Mouse (Mus musculus) adrenal gland, postnatal 25 days (tissue): ENCODE measurements around the gene Trak1. TPM values are rescaled to one million over a fixed set of nuclear protein-coding genes. Genes with fewer than 3 reads are reported as not detected.

ENCODE experiments used
- DNase-seq: peaks from one replicate; pipeline ENCODE4 v3.0.0; 2021; ENCODE audit warnings: mixed read lengths
- total RNA-seq: library from RNA; stranded (reverse); gene quantifications from 2 replicates; pipeline ENCODE4 v1.2.3, GENCODE M21; 2021

Trak1 gene
- total RNA-seq, 1 experiment from 2014 or later = 70.3 TPM

DNA sequence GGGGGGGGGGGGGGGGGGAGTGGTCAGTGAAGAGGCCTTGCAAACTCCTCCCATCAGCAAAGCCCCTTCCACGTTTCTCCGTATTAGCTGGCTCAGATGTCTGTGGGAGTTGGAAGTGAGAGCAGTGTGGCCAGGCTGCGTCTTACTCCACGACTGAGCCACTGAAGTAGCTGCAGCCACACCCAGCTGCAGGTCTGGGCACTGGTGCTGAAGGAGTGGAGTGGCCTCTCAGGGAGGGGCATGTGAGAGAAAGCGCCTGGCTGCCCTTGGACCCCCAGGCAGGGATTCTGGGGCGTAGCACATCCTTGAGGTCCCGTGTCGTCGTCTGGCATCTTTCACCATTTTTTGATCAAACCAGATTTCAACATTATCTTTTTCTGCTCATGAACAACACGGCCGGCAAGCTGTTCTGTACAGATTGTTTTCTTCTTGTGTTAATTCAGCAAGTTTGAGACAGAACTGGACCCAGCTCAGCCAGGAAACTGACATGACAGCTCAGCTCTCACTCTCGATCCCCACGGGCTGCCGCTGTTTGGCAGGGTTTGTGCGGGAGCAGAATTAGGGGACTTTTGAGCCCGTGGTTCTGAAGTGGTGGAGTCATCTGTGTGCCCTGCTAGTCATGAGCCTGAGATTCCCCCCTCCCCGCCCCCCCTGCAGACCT is 100.9 kb downstream of the Trak1 start:
- no peak for DNase-seq

DNA sequence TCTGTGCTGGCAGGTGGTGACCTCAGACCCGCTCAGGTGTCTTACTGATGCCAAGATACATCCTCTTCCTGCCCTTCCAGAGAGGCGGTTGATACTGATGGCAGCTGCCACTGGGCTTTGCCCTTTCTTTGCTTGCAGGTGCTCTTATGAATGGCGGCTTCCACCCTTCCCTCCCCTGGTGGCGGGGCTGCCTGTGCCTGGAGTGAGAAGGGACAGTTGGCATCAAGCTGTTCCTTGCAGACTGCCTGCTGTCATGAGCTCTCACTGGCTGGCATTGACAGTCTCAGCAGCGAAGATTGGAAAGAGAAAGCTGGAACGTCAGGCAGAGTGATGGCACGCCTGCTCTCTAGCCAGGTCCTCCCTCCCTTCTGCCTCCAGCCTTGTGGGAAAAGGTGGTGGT is 101.5 kb downstream of the Trak1 start:
- DNase-seq = no peak

- no peak for DNase-seq
These were observed 103.3 kb downstream of the Trak1 start for GRCm38 (mm10) chr9:121400608-121401007.

DNA sequence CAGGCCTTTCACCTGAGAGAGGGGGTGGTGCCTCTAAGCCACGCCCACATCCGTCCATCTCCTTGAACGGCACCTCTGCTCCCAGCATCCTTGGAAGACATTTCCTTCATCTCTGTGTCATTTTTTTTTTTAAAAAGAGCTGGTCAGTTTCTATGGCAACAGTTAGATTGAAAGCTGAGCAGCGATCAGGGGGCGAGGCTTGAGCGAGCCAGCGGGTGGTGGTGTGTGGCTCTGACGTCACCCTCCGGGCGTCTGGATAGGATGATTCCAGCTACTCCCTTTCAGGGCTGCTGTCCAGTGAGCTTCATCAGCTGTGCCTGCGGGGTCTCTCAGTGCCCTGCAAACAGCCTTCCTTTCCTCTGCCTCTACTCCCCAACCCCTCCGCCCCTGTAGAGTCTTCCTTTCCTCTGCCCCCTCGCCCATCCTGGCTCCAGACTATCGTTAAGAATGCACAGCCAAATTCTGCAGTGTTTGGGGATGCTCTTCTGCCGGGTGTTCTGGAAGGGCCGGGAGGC is 105.9 kb downstream of the Trak1 start:
- peak; percentile 66 for DNase-seq

DNA sequence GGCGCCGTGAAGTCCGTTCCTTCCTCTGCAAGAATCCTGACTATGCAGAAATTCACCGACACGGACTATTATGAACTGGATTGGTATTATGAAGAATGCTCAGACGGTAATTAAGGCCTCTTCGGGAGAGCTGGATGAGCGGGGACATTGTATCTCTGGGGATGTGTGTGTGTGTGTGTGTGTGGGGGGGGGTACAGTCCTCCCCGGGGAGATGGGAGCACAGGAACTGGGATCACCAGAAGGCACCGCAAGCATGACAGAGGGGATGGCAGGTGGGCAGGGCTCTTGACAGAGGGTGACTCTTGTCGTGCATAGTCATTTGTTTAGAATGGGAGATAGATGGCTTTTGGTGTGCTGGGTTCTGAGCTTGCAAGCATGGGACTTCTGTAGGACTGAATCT is 106.4 kb downstream of the Trak1 start:
- no peak for DNase-seq

DNA sequence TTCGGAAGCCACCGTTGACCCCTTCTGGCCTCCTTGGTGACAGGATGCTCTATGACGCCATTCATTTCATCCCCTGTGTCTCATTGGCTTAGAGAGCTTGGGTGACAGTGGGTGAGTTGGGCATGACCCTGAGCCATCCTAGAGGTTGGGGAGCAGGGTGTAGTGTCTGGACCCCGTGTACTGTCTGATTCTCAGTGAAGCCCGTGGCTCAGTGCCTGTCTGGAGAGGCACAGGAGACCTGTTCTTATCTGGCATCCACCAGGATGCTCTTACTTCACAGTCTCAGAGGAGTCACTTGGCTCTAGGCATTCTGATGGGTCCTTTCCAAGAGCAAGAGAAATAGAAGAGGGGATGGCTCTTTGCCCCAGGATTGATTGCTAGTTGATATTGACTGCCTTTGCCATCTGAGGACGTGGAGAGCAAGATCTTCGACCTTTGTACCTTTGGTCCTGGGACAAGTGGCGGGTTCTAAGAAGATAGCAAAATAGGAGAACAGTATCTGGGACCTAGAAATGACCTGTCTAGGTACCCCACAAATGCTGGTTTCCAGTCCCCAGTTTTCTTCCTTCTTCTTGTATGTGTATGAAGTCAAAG is 107.9 kb downstream of the Trak1 start:
- DNase-seq = no peak

- DNase-seq = no peak
These were observed 108.5 kb downstream of the Trak1 start for GRCm38 (mm10) chr9:121405792-121406191.

DNA sequence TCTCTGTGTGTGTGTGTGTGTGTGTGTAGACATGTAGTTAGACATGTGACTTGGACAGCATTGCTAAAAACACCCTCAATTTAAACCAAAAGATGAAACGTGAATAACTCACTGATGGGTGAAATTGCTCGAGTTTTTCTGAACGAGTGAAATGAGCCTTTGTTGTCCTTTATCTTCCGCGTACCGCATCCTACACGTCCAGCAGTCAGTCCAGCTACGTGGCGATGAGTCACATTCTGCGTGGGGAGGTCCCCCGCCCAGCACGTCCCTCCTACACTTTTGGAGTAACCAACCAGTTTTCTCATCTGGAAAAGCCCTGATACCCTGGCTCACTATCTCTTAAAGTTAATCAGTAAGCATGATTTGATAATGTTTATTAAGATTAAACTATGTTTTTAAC is 116.9 kb downstream of the Trak1 start:
- DNase-seq = no peak

- DNase-seq = peak; percentile 88
These were observed 118.4 kb downstream of the Trak1 start for GRCm38 (mm10) chr9:121415626-121416241.

DNA sequence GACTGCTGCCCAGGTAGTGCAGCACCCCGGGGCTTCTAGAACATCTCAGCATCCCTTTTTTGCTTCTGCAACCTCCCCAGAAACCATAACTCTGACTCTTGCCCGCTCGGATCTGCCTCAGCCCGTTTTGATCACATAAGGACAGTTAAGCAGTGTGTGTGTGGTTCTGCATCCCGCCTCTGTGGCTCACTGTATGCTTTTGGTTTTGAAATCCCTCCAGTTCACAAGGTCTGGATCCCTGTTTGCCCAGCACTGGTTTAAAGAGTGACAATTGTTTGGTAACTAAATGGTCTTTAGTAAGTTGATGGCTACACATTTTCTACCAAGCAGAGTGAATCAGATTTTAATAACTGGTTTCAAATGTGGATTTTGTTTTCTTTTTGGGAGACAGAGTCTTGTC is 119.2 kb downstream of the Trak1 start:
- no peak for DNase-seq

DNA sequence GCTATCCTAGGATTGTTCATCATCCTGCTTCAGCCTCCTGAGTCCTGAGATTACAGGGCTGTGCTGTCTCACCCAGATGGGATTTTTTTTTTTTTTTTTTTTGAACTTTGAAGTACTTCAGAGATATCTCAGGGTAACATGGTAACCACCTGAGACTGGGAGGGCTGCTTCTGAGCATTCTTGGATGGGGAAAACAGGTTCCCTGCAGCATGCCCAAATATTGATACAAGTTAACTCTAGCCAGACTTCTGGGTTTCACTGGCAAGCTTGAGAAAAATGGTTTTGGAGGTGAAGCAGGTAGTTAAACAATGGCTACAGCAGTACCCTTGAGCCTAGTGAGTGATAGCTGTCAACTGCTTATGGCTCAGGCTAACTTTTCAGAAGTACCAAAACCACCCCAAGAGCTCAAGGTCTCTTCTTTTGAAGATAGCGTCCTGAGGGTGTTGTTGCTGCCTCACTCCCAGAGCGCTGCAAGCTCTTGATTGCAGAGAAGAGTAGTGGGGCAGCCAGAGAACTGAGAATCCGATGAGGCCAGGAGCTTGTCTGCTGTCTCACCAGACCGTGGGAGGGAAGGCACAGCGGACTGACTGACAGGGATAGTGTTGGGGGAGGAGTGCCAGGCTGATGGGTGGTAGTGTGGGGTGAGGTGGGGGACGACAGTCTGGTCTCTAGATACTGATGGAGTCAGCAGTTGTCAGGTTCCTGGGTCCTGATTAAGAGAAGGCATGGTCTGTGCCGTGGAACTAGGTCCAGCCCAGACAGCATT is 119.8 kb downstream of the Trak1 start:
- DNase-seq = no peak

- no peak for DNase-seq
These were observed 121.7 kb downstream of the Trak1 start for GRCm38 (mm10) chr9:121419011-121419410.

DNA sequence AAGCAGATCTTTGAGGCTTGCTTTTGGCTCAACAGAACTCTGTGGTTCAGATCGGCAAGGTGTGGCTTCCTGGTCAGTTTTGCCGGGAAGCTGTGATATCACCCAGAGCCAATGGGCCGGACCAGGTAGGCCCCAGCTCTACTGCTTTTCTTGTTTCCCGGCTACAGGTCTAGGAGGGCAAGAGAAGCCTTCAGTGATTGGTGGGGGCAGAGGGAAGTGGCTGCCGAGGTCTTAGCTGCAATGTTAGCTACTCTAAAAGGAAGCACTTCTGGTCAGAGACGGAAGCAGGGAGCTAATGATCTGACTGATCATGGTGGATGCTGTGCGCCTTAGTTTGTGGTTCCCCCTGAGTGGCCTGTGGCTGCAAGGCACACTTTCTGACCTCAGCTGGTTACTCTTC is 122.3 kb downstream of the Trak1 start:
- DNase-seq = no peak

DNA sequence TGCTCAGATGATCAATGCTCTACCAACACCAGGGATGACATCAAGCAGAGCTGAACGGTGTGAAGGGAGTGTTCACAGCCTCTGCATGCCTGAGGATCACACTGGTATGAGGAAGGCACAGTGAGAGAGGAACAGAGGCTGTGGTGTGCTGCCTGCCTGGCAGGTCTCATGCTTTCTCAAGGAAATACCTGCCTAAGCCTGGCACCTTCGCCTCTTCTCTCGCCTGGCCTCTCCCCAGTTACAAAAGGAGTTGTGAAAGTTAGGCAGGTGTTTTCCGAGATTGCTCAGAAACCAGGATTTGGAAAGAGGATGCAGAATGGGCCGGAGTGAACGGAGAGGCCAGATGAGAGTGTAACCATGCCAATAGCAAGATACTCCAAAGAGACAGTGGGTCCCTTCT is 123.5 kb downstream of the Trak1 start:
- DNase-seq = no peak

DNA sequence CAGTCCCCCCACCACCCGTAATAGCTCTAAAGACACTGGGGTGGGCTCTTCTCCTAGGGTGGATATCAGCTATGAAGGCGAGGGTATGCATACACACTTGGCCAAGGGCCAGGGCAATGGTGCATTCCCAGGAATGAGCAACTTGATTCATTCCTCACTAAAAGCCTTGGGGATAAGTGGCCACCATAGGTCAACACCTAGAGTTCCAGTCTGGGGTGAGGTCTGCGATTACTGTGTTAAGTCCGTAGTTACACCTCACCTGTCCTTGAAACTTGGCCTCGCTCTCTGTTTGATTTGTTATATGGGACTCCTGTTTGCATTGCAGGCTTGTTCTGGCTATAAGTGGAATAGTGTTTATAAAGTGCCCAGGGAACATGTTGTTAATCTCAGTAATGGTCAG is 125.1 kb downstream of the Trak1 start:
- DNase-seq = no peak

DNA sequence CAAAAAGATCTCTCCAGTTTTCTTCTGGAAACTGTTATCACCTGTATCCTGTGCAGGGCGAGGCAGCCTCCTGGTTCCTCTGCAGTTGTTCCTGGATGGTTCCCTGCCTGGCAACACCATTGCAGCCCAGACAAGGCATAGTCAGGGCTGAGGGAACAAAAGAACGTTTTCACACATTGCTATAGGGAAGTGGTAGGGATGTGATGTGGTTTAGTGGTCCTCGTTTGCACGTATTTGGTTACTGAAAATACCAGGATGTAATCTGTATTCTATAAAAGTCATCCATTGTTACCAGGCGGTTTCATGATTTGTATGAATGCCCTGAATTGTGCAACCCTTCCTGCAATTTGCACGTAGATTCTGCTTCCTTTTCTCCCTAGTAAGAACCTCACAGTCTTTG is 126.3 kb downstream of the Trak1 start:
- DNase-seq = no peak

- no peak for DNase-seq
These were observed 127.2 kb downstream of the Trak1 start for GRCm38 (mm10) chr9:121424281-121425164.

- no peak for DNase-seq
These were observed 129.1 kb downstream of the Trak1 start for GRCm38 (mm10) chr9:121426451-121426850.

GRCm38 (mm10) chr9:121426902-121427301 is 129.6 kb downstream of the Trak1 start:
- no peak for DNase-seq

GRCm38 (mm10) chr9:121429592-121429991 is 132.3 kb downstream of the Trak1 start:
- no peak for DNase-seq

DNA sequence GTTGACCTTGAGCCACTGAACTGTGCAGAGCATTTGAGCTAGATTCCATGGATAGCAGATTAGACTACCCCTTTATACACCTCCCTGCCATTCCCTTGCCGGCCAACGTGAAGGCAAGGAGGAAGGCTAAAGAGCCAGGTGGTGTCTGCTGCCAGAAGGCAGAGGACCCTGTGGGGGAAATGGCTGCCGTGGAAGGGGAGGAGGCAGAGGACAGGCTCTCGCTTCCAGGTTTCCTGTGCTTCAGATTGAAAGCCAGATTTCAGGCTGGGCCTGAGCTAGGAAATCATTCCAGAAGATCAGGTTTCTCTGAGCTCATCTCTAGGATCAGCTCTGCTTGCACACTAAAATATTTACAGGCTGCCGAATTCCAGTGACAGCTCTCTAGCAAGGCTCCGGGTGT is 133.1 kb downstream of the Trak1 start:
- DNase-seq = no peak
